Mouse (Mus musculus): Measurements from ENCODE around the gene Lipa. TPM values are rescaled to one million over a fixed set of nuclear protein-coding genes. Genes with fewer than 3 reads are reported as not detected.
A peak's percentile ranks its signal among the peaks of the same experiment; 100 is the strongest.

Lipa gene
- polyA plus RNA-seq, 1 experiment = not detected

DNA sequence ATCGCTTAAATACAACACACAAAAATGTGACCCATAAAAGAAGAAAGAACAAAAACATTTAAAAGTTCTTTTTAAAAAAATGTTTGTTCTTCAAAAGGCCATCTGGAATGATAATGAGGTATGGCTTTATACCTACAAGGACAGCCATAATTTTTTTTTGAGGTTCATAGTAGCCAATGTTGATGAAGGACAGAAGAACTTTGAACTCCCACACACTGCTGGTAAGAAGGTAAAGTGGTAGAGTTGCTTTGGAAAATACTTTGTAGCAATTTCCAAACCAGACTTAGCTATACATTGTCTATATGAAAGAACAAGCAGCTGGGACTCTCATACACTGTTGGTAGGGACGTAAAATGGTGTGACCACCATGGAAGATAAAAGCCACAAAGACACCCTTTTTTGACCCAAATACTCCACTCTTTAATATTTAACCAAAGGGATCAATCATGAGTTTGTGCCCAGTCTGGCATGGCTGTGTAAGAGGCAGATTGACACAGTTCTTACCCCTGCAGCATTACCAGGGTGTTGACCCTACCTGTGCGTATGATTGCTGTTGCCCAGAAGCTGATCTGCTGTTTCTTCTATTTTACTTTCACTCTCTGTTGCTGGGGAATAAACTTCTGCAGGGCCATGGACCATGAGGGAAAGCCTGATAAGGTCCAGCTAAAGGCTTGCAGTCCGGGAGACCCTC lies 4.9 kb upstream of the Lipa start:
- Histone ChIP-seq H3K27ac (ENCODE audit: insufficient read depth, low read depth, low read length) (no peak overlapping the region), H3K4me3 (ENCODE audit: insufficient read depth, low read depth, low read length) (no peak overlapping the region), H3K4me1 (ENCODE audit: control insufficient read depth, insufficient read depth, low read length) (no peaks in the 10 kb centered on the region)
- TF ChIP-seq POLR2A (IDR thresholded peaks at IDR 0.05; ENCODE audit: insufficient read depth, low read depth, low read length) = no peak
- no peak for TF ChIP-seq CTCF (IDR thresholded peaks at IDR 0.05; ENCODE audit: insufficient read depth, low read depth, low read length)
- WGBS = 99% methylated on average over 4 of the region's 4 CpGs

DNA sequence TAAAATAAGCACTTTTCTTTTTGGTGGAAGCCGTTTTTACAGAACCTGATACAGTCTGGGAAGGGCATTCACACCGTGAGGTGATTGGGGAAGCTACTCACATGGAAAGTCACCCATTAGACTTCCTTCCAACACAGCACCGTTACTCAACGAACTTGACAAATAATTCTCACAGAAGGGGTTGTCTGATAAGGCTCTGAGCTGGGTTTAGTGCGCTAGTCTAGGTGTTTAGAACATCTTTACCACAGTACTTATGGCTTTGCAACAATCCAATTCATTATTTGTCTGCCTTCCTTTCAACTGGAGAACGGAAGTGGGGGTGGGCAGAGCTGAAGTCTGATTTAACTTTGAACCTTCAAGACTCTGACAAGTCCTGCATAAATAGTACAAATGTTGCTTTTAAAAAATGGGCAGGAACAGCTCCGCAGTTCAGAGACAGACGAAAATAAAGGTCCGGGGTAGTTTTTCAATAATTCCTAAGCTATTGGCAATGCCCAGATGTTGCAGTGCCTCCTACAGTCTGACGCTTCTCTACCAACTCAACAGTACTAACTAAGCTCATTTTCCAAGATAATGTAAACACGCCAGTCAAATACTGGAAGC lies 852 bp downstream of the Lipa start:
- TF ChIP-seq CTCF (IDR thresholded peaks at IDR 0.05; ENCODE audit: insufficient read depth, low read depth, low read length) = no peak
- no peak for TF ChIP-seq POLR2A (IDR thresholded peaks at IDR 0.05; ENCODE audit: insufficient read depth, low read depth, low read length)
- 15% methylated on average over 11 of the region's 11 CpGs for WGBS
- H3K27ac ChIP-seq (ENCODE audit: insufficient read depth, low read depth, low read length) = peak overlapping the region; percentile 39; the same call in 1 of the 2 replicates
- H3K4me3 ChIP-seq (ENCODE audit: insufficient read depth, low read depth, low read length) = peak overlapping the region; percentile 64
- H3K4me1 ChIP-seq (ENCODE audit: control insufficient read depth, insufficient read depth, low read length) = no peaks in the 10 kb centered on the region

DNA sequence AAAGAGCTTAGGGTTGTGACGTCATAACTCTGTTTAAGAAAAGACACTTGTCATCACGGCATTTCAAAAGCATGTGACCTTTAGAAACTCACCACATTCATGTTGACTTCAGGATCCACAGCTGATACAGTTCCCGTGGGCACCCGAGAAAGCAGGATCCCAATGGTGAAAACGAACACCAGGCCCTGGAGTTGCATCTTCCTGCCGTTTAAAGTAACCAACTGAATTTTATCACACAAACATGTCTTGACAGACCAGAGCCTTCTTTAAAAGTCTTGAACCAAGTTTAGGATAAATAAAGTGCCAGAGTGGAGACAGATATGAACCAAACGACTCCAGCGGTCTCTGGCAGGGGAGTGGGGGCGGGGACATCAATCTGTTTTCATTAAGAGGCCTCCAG lies 2.6 kb downstream of the Lipa start:
- TF ChIP-seq POLR2A (IDR thresholded peaks at IDR 0.05; ENCODE audit: insufficient read depth, low read depth, low read length) (no peak), CTCF (IDR thresholded peaks at IDR 0.05; ENCODE audit: insufficient read depth, low read depth, low read length) (no peak)
- WGBS = 79% methylated on average over 9 of the region's 9 CpGs
- H3K4me3 ChIP-seq (ENCODE audit: insufficient read depth, low read depth, low read length) = no peak overlapping the region
- no peaks in the 10 kb centered on the region for H3K4me1 ChIP-seq (ENCODE audit: control insufficient read depth, insufficient read depth, low read length)
- no peak overlapping the region for H3K27ac ChIP-seq (ENCODE audit: insufficient read depth, low read depth, low read length)

- Histone ChIP-seq H3K4me1 (ENCODE audit: control insufficient read depth, insufficient read depth, low read length) (no peaks in the 10 kb centered on the region; the same call in 1 of the 2 replicates), H3K4me3 (ENCODE audit: insufficient read depth, low read depth, low read length) (no peak overlapping the region), H3K27ac (ENCODE audit: insufficient read depth, low read depth, low read length) (no peak overlapping the region)
- TF ChIP-seq CTCF (IDR thresholded peaks at IDR 0.05; ENCODE audit: insufficient read depth, low read depth, low read length) = no peak
- no peak for TF ChIP-seq POLR2A (IDR thresholded peaks at IDR 0.05; ENCODE audit: insufficient read depth, low read depth, low read length)
- 88% methylated on average over 12 of the region's 12 CpGs for WGBS
Observed at GRCm38 (mm10) chr19:34523106-34523725, 4.1 kb downstream of the Lipa start.

- Histone ChIP-seq H3K4me3 (ENCODE audit: insufficient read depth, low read depth, low read length) (no peak overlapping the region), H3K27ac (ENCODE audit: insufficient read depth, low read depth, low read length) (no peak overlapping the region), H3K4me1 (ENCODE audit: control insufficient read depth, insufficient read depth, low read length) (no peaks in the 10 kb centered on the region; the same call in 1 of the 2 replicates)
- WGBS = 76% methylated on average over 1 of the region's 1 CpGs
- TF ChIP-seq CTCF (IDR thresholded peaks at IDR 0.05; ENCODE audit: insufficient read depth, low read depth, low read length) = no peak
- TF ChIP-seq POLR2A (IDR thresholded peaks at IDR 0.05; ENCODE audit: insufficient read depth, low read depth, low read length) = no peak
Observed at GRCm38 (mm10) chr19:34521978-34522377, 5.3 kb downstream of the Lipa start.

- Histone ChIP-seq H3K4me3 (ENCODE audit: insufficient read depth, low read depth, low read length) (no peak overlapping the region), H3K4me1 (ENCODE audit: control insufficient read depth, insufficient read depth, low read length) (no peaks in the 10 kb centered on the region; the same call in 1 of the 2 replicates), H3K27ac (ENCODE audit: insufficient read depth, low read depth, low read length) (no peak overlapping the region)
- TF ChIP-seq CTCF (IDR thresholded peaks at IDR 0.05; ENCODE audit: insufficient read depth, low read depth, low read length) (no peak), POLR2A (IDR thresholded peaks at IDR 0.05; ENCODE audit: insufficient read depth, low read depth, low read length) (no peak)
- WGBS = 55% methylated on average over 2 of the region's 2 CpGs
Observed at GRCm38 (mm10) chr19:34521361-34521760, 5.9 kb downstream of the Lipa start.

- Histone ChIP-seq H3K27ac (ENCODE audit: insufficient read depth, low read depth, low read length) (no peak overlapping the region), H3K4me3 (ENCODE audit: insufficient read depth, low read depth, low read length) (no peak overlapping the region), H3K4me1 (ENCODE audit: control insufficient read depth, insufficient read depth, low read length) (no peaks in the 10 kb centered on the region; the same call in 1 of the 2 replicates)
- WGBS = 90% methylated on average over 4 of the region's 4 CpGs
- TF ChIP-seq CTCF (IDR thresholded peaks at IDR 0.05; ENCODE audit: insufficient read depth, low read depth, low read length) (no peak), POLR2A (IDR thresholded peaks at IDR 0.05; ENCODE audit: insufficient read depth, low read depth, low read length) (no peak)
Observed at GRCm38 (mm10) chr19:34520051-34520450, 7.2 kb downstream of the Lipa start.

DNA sequence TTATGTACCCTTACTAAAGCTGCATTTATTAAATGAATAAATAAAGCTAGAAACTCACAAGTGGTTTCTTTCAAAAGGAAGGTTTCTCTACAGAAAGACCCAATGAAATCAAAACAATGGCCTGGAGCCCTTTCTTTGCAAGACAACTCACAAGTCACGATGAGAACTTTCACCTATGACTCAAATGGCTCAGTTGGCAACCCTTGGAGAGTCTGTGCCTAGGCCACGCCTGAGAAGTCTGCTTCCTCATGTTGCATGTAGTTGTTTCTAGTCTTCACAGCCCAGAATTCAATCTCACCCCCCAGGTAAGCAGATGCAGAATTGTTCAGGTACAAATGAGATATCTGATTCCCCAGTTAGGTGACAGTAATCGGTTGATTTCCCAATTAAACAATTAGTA lies 7.6 kb downstream of the Lipa start:
- no peak overlapping the region for H3K27ac ChIP-seq (ENCODE audit: insufficient read depth, low read depth, low read length)
- no peak overlapping the region for H3K4me3 ChIP-seq (ENCODE audit: insufficient read depth, low read depth, low read length)
- WGBS = 87% methylated on average over 3 of the region's 3 CpGs
- H3K4me1 ChIP-seq (ENCODE audit: control insufficient read depth, insufficient read depth, low read length) = no peaks in the 10 kb centered on the region; the same call in 1 of the 2 replicates
- TF ChIP-seq CTCF (IDR thresholded peaks at IDR 0.05; ENCODE audit: insufficient read depth, low read depth, low read length) = no peak
- no peak for TF ChIP-seq POLR2A (IDR thresholded peaks at IDR 0.05; ENCODE audit: insufficient read depth, low read depth, low read length)

- Histone ChIP-seq H3K4me3 (ENCODE audit: insufficient read depth, low read depth, low read length) (no peak overlapping the region), H3K27ac (ENCODE audit: insufficient read depth, low read depth, low read length) (no peak overlapping the region), H3K4me1 (ENCODE audit: control insufficient read depth, insufficient read depth, low read length) (no peaks in the 10 kb centered on the region; the same call in 1 of the 2 replicates)
- TF ChIP-seq CTCF (IDR thresholded peaks at IDR 0.05; ENCODE audit: insufficient read depth, low read depth, low read length) (no peak), POLR2A (IDR thresholded peaks at IDR 0.05; ENCODE audit: insufficient read depth, low read depth, low read length) (no peak)
- WGBS = 49% methylated on average over 3 of the region's 3 CpGs
Observed at GRCm38 (mm10) chr19:34518786-34519185, 8.5 kb downstream of the Lipa start.

Measured in olfactory bulb, adult 2 months (tissue).